Mouse (Mus musculus): ENCODE measurements at regions not wholly inside any gene's neighbourhood (a gene's known extent, or its start where the extent isn't known, plus 50 kb on each side); places are given as distances from the start of the nearest gene placed in this dataset.

- TF ChIP-seq TCF3 (IDR thresholded peaks at IDR 0.05; ENCODE audit: insufficient read length, low read depth) (no peak), E2F4 (IDR thresholded peaks at IDR 0.05; ENCODE audit: insufficient read depth) (no peak)
Measured at GRCm38 (mm10) chr2:94245305-94245959, 87.7 kb upstream of the Hsd17b12 start.
